ENCODE assay signal across 14 mouse cellular contexts in genomic region chr11:79838051-79838450, GRCm38 (mm10).
"Had no signal": no experiment of that assay in that cellular context is flagged by ENCODE, and none has a peak within 500 bp of the region (broad histone marks: within the 10 kb centered on the region; RNA-seq: fewer than 3 reads in every experiment).

No protein-coding gene starts in this region.

- H3K36me3 ChIP-seq: limb, embryonic 13.5 days; liver, embryonic 15.5 days; midbrain, embryonic 12.5 days; neural tube, embryonic 13.5 days had no signal

- H3K9me3 ChIP-seq: limb, embryonic 13.5 days; liver, embryonic 15.5 days; midbrain, embryonic 12.5 days; neural tube, embryonic 13.5 days had no signal

- DNase-seq: left cerebral cortex, postnatal 4 days; lung, embryonic 14.5 days; lung, postnatal 10 days; lung, postnatal 4 days; retina, postnatal 1 day; right cerebral cortex, postnatal 4 days; spleen, adult 18-20 months; thymus, adult 18-20 months; thymus, postnatal 14 days had no signal

- H3K27me3 ChIP-seq: limb, embryonic 13.5 days; neural tube, embryonic 13.5 days had no signal

- H3K4me2 ChIP-seq: limb, embryonic 13.5 days; lung, embryonic 14.5 days; midbrain, embryonic 12.5 days; neural tube, embryonic 13.5 days had no signal

- H3K4me3 ChIP-seq: limb, embryonic 13.5 days; liver, embryonic 15.5 days; midbrain, embryonic 12.5 days; neural tube, embryonic 13.5 days had no signal

- H3K27ac ChIP-seq: limb, embryonic 13.5 days; liver, embryonic 15.5 days; midbrain, embryonic 12.5 days; neural tube, embryonic 13.5 days had no signal

- H3K9ac ChIP-seq: limb, embryonic 13.5 days; liver, embryonic 15.5 days; lung, embryonic 14.5 days; midbrain, embryonic 12.5 days; neural tube, embryonic 13.5 days had no signal

- ATAC-seq: midbrain, embryonic 16.5 days had no signal

- H3K4me1 ChIP-seq: neural tube, embryonic 13.5 days had no signal
